11 mouse cellular contexts compared by ENCODE assay signal in the genomic region with DNA sequence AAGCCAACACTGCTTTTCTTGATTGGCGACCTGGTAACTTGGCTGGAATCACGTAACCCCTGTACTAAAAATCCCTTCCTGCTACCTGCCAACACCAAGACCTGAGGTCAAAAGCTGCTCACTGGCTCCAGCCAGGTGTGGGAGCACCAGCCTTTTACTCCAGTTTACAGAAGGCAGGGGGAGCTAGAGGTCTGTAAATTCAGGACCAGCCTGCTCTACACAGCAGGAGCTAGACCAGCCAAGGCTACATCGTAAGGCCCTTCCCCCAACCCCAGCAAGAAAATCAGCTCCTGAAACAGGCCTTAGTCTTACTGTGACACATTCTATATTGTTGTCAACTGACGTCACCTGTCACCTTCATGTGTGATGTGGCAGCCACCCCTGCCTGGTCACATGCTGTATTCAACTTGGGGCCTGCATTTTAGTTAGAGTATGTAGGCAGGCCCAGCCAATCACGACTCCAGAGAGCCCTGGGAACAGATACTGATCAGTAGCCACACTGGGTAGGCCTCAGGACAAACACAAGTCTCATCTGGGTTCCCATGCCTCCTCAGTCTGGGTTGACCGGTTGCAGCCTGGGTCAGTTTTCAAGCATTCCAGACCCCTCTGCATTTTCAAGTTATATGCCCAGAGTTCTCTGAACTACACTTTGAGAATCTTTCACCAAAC. TPM values are rescaled to one million over a fixed set of nuclear protein-coding genes. Genes with fewer than 3 reads are reported as not detected.
DNase-seq lines count a peak whose midpoint lies in the region; ATAC-seq and TF ChIP-seq lines count a peak whose summit lies in the region.
"Had no signal": no experiment of that assay in that cellular context is flagged by ENCODE, and none has a peak within 500 bp of the region (broad histone marks: within the 10 kb centered on the region; RNA-seq: fewer than 3 reads in every experiment).

No protein-coding gene starts in this region.

- peaks cover 7% of the 10 kb centered on the region for H3K4me1 ChIP-seq in ES-Bruce4 (ENCODE audit: control insufficient read depth, insufficient read depth, low read length)
- no peaks in the 10 kb centered on the region for H3K4me1 ChIP-seq in intestine, postnatal 0 days (replicated peaks; ENCODE audit: control insufficient read depth, insufficient read depth, low read length)
- no peaks in the 10 kb centered on the region for H3K4me1 ChIP-seq in embryonic facial prominence, embryonic 10.5 days

- no peaks in the 10 kb centered on the region for H3K27me3 ChIP-seq in ES-Bruce4 (ENCODE audit: control insufficient read depth, insufficient read depth, low read length, poor library complexity, severe bottlenecking)
- H3K27me3 ChIP-seq in intestine, postnatal 0 days (replicated peaks; ENCODE audit: control insufficient read depth, insufficient read depth, low read length), result no peaks in the 10 kb centered on the region
- no peaks in the 10 kb centered on the region for H3K27me3 ChIP-seq in splenic B cell, adult 2 months (ENCODE audit: control insufficient read depth, insufficient read depth, low read length, poor library complexity, severe bottlenecking)
- H3K27me3 ChIP-seq in embryonic facial prominence, embryonic 10.5 days (replicated peaks; ENCODE audit: low read depth, poor library complexity, severe bottlenecking), result no peaks in the 10 kb centered on the region

- peak; percentile 81 for TF ChIP-seq EP300 in ES-Bruce4 (IDR thresholded peaks at IDR 0.05; ENCODE audit: insufficient read depth, low read depth, low read length)

- H3K9me3 ChIP-seq in ES-Bruce4 (replicated peaks; ENCODE audit: control insufficient read depth, insufficient read depth, low read length, poor library complexity, severe bottlenecking), result no peaks in the 10 kb centered on the region
- H3K9me3 ChIP-seq in intestine, postnatal 0 days (ENCODE audit: control insufficient read depth), result no peaks in the 10 kb centered on the region
- no peaks in the 10 kb centered on the region for H3K9me3 ChIP-seq in embryonic facial prominence, embryonic 10.5 days

- TF ChIP-seq POLR2A in ES-Bruce4 (IDR thresholded peaks at IDR 0.05; ENCODE audit: insufficient read depth, low read length), result no peak

- no peak overlapping the region for H3K4me3 ChIP-seq in layer of hippocampus, adult 2 months
- H3K4me3 ChIP-seq in ES-Bruce4 (ENCODE audit: low read depth, low read length), result no peak overlapping the region
- H3K4me3 ChIP-seq in intestine, postnatal 0 days (ENCODE audit: low read depth, low read length), result no peak overlapping the region
- H3K4me3 ChIP-seq in embryonic facial prominence, embryonic 10.5 days, result no peak overlapping the region

- 83% methylated on average over 6 of the region's 6 CpGs for WGBS in intestine, postnatal 0 days
- 86% methylated on average over 6 of the region's 6 CpGs for WGBS in embryonic facial prominence, embryonic 10.5 days

- peak; percentile 35; the same call in 1 of the 2 replicates for TF ChIP-seq CTCF in layer of hippocampus, adult 2 months (conservative IDR thresholded peaks at IDR 0.05)
- TF ChIP-seq CTCF in ES-Bruce4 (IDR thresholded peaks at IDR 0.05; ENCODE audit: low read depth, low read length), result peak; percentile 76
- peak; percentile 35 for TF ChIP-seq CTCF in intestine, postnatal 0 days (IDR thresholded peaks at IDR 0.05; ENCODE audit: low read depth)

- no peak overlapping the region for H3K4me2 ChIP-seq in intestine, postnatal 0 days (replicated peaks; ENCODE audit: low read depth)

- no peak for DNase-seq in layer of hippocampus, adult 2 months (ENCODE audit: low spot score in 2 of 2)
- DNase-seq in layer of hippocampus, postnatal 36 days, result no peak
- DNase-seq in splenic B cell, adult 2 months (ENCODE audit: low read depth, low spot score), result peak; percentile 74
- no peak for DNase-seq in heart, adult 9 months (ENCODE audit: low spot score in 2 of 2)
- DNase-seq in embryonic facial prominence, embryonic 10.5 days (ENCODE audit: low spot score), result no peak
- DNase-seq: adrenal gland, adult 2 months; kidney, adult 18-20 months; lung, postnatal 4 days had no signal

- ATAC-seq in intestine, postnatal 0 days, result peak; percentile 48; the same call in 1 of the 2 replicates

- 0 out of 2 replicates have a peak overlapping the region, but pooled peaks have one; percentile 15 for H3K9ac ChIP-seq in ES-Bruce4 (ENCODE audit: low read depth, poor library complexity, severe bottlenecking)
- H3K9ac ChIP-seq in intestine, postnatal 0 days (ENCODE audit: low read depth, low read length), result no peak overlapping the region

- no peak overlapping the region for H3K27ac ChIP-seq in layer of hippocampus, adult 2 months
- H3K27ac ChIP-seq in ES-Bruce4 (ENCODE audit: insufficient read depth, low read length), result peak overlapping the region; percentile 86
- no peak overlapping the region for H3K27ac ChIP-seq in intestine, postnatal 0 days (ENCODE audit: low read depth, low read length)
- no peak overlapping the region for H3K27ac ChIP-seq in embryonic facial prominence, embryonic 10.5 days (replicated peaks)

- H3K36me3 ChIP-seq in ES-Bruce4 (ENCODE audit: control insufficient read depth, insufficient read depth, low read length, poor library complexity, severe bottlenecking), result no peaks in the 10 kb centered on the region
- H3K36me3 ChIP-seq in intestine, postnatal 0 days (ENCODE audit: control insufficient read depth, insufficient read depth), result peaks cover 8% of the 10 kb centered on the region
- no peaks in the 10 kb centered on the region for H3K36me3 ChIP-seq in splenic B cell, adult 2 months (ENCODE audit: control insufficient read depth, insufficient read depth, low read length, poor library complexity, severe bottlenecking)
- peaks cover 39% of the 10 kb centered on the region for H3K36me3 ChIP-seq in embryonic facial prominence, embryonic 10.5 days (replicated peaks)

RNA-seq across cellular contexts. Expression of a gene that starts 34.6 kb away (rescaled TPM):
- total RNA-seq in layer of hippocampus, adult 2 months (2021), result 10 to 100 TPM; 37.3 to 40.1 TPM
- total RNA-seq in layer of hippocampus, postnatal 36 days (2021), result 10 to 100 TPM; 38.1 to 44.0 TPM
- 13.7 and 15.5 TPM in 2 replicates for polyA plus RNA-seq in ES-Bruce4 (2011; ENCODE audit: insufficient read depth, insufficient read length, low read depth, missing spikeins)
- polyA plus RNA-seq in intestine, postnatal 0 days (2015; fragmentation: Nextera tagmentation; extraction: Ambion mirVana), result 10.6 and 14.0 TPM in 2 replicates
- polyA plus RNA-seq in embryonic facial prominence, embryonic 10.5 days (2016; fragmentation: Nextera tagmentation; extraction: Ambion mirVana), result 35.8 and 37.6 TPM in 2 replicates

RNA-seq across cellular contexts. Expression of a gene that starts 55.7 kb away (rescaled TPM):
- total RNA-seq in layer of hippocampus, adult 2 months (2021), result 1 to 10 TPM; 2.1 to 9.0 TPM
- 1 to 10 TPM; 3.2 to 4.3 TPM for total RNA-seq in layer of hippocampus, postnatal 36 days (2021)
- polyA plus RNA-seq in ES-Bruce4 (2011; ENCODE audit: insufficient read depth, insufficient read length, low read depth, missing spikeins), result 4.1 TPM in 1 of 2 replicates, not detected in the other
- polyA plus RNA-seq in intestine, postnatal 0 days (2015; fragmentation: Nextera tagmentation; extraction: Ambion mirVana), result 0.33 and 0.35 TPM in 2 replicates
- 0.44 TPM in 1 of 2 replicates, not detected in the other for polyA plus RNA-seq in embryonic facial prominence, embryonic 10.5 days (2016; fragmentation: Nextera tagmentation; extraction: Ambion mirVana)
- polyA plus RNA-seq: heart, postnatal 0 days had no signal
